Comparison of ENCODE assay signal across 7 mouse cellular contexts in the genomic region with DNA sequence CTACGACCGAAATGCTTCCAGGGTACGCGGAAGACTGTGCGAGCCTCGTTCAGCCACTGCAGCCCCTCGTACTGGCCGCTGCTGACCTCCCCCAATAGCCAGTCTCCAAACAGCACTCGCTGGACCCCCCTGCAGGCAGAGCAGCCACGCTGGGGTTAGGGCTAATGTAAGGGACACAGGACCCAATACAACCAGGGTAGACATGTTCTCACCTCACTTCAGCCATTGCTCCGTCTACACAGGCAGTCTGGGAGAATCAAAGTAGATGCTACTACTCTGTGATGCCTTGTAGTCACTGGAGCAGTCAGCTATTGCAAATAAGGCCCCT. TPM values are rescaled to one million over a fixed set of nuclear protein-coding genes. Genes with fewer than 3 reads are reported as not detected.
DNase-seq lines count a peak whose midpoint lies in the region; ATAC-seq and TF ChIP-seq lines count a peak whose summit lies in the region.

No protein-coding gene starts in this region.

- no peaks in the 10 kb centered on the region for H3K9me3 ChIP-seq in hindbrain, embryonic 16.5 days (ENCODE audit: control insufficient read depth, low read length)

- H3K4me3 ChIP-seq in lung, adult 2 months (replicated peaks; ENCODE audit: extremely low read depth, low read depth, low read length), result peak overlapping the region; percentile 23
- no peak overlapping the region for H3K4me3 ChIP-seq in hindbrain, embryonic 16.5 days (ENCODE audit: low read length)

- peaks cover 8% of the 10 kb centered on the region for H3K4me1 ChIP-seq in lung, adult 2 months (ENCODE audit: control insufficient read depth, insufficient read depth, low read length)
- peaks cover 3% of the 10 kb centered on the region; the same call in 1 of the 2 replicates for H3K4me1 ChIP-seq in hindbrain, embryonic 16.5 days (ENCODE audit: control insufficient read depth, insufficient read depth, low read depth, low read length)

- WGBS in lung, adult 2 months, result 26% methylated on average over 11 of the region's 11 CpGs
- WGBS in hindbrain, embryonic 16.5 days, result 42% methylated on average over 11 of the region's 11 CpGs

- H3K27me3 ChIP-seq in hindbrain, embryonic 16.5 days (replicated peaks; ENCODE audit: control insufficient read depth, insufficient read depth, low read length), result no peaks in the 10 kb centered on the region; the same call in 1 of the 2 replicates

- DNase-seq in lung, adult 2 months, result peak; percentile 18
- no peak for DNase-seq in lung, postnatal 10 days
- peak; percentile 22 for DNase-seq in c-Kit-positive CD71-positive TER-119-positive erythroid progenitor cells, embryonic 14.5 days (ENCODE audit: low spot score)
- DNase-seq in neural tube, embryonic 10.5 days (ENCODE audit: extremely low spot score, low spot score), result peak; percentile 25
- DNase-seq in urinary bladder, postnatal 4 days (ENCODE audit: low spot score in 2 of 2), result no peak
- DNase-seq in gastrocnemius, postnatal 4 days (ENCODE audit: low spot score in 2 of 2), result no peak

- peaks cover 36% of the 10 kb centered on the region for H3K36me3 ChIP-seq in hindbrain, embryonic 16.5 days (ENCODE audit: control insufficient read depth, insufficient read depth, low read length)

- H3K4me2 ChIP-seq in hindbrain, embryonic 16.5 days (ENCODE audit: low read length), result peak overlapping the region; percentile 52

- H3K9ac ChIP-seq in hindbrain, embryonic 16.5 days (ENCODE audit: low read depth, low read length), result no peak overlapping the region

- TF ChIP-seq CTCF in lung, adult 2 months (IDR thresholded peaks at IDR 0.05; ENCODE audit: insufficient read depth, low read length), result no peak

- H3K27ac ChIP-seq in hindbrain, embryonic 16.5 days (ENCODE audit: low read depth, low read length), result no peak overlapping the region

- no peak for TF ChIP-seq POLR2A in lung, adult 2 months (IDR thresholded peaks at IDR 0.05; ENCODE audit: borderline replicate concordance, extremely low read depth, low read depth, low read length)

- ATAC-seq in hindbrain, embryonic 16.5 days, result no peak

RNA-seq across cellular contexts. Expression of gene Irf7, which starts 0.9 kb away (rescaled TPM):
- 48.8 and 49.7 TPM in 2 replicates for polyA plus RNA-seq in lung, adult 2 months (2012; rRNA removed)
- polyA plus RNA-seq in hindbrain, embryonic 16.5 days (2015; fragmentation: Nextera tagmentation; extraction: Ambion mirVana), result 1.8 and 2.0 TPM in 2 replicates
- total RNA-seq in gastrocnemius, postnatal 4 days (2021), result 1 to 10 TPM; 1.4 TPM

RNA-seq across cellular contexts. Expression of gene Cdhr5, which starts 11.2 kb away (rescaled TPM):
- polyA plus RNA-seq in lung, adult 2 months (2012; rRNA removed), result 0.11 and 1.5 TPM in 2 replicates
- polyA plus RNA-seq in hindbrain, embryonic 16.5 days (2015; fragmentation: Nextera tagmentation; extraction: Ambion mirVana), result 0.29 TPM in 1 of 2 replicates, not detected in the other
- total RNA-seq in gastrocnemius, postnatal 4 days (2021), result 1 to 10 TPM; 1.3 to 1.5 TPM

RNA-seq across cellular contexts. Expression of gene Sct, which starts 13.6 kb away (rescaled TPM):
- polyA plus RNA-seq in lung, adult 2 months (2012; rRNA removed), result not detected in 2 replicates
- 3.5 and 6.1 TPM in 2 replicates for polyA plus RNA-seq in hindbrain, embryonic 16.5 days (2015; fragmentation: Nextera tagmentation; extraction: Ambion mirVana)
- total RNA-seq in gastrocnemius, postnatal 4 days (2021), result 1 to 10 TPM; 3.4 to 3.5 TPM

RNA-seq across cellular contexts. Expression of gene Drd4, which starts 26.4 kb away (rescaled TPM):
- polyA plus RNA-seq in lung, adult 2 months (2012; rRNA removed), result not detected in 2 replicates
- polyA plus RNA-seq in hindbrain, embryonic 16.5 days (2015; fragmentation: Nextera tagmentation; extraction: Ambion mirVana), result 0.64 and 1.00 TPM in 2 replicates
- under 1 TPM; 0.16 to 0.25 TPM for total RNA-seq in gastrocnemius, postnatal 4 days (2021)

RNA-seq across cellular contexts. Expression of gene Phrf1, which starts 36.8 kb away (rescaled TPM):
- polyA plus RNA-seq in lung, adult 2 months (2012; rRNA removed), result 18.9 and 22.5 TPM in 2 replicates
- polyA plus RNA-seq in hindbrain, embryonic 16.5 days (2015; fragmentation: Nextera tagmentation; extraction: Ambion mirVana), result 57.1 and 67.4 TPM in 2 replicates
- total RNA-seq in gastrocnemius, postnatal 4 days (2021), result 10 to 100 TPM; 48.4 to 63.3 TPM

Comparison
In these comparisons a context has a peak if more than half of its experiments do, and no peak if none do; other contexts are left out.
1. DNase-seq: peak in lung, adult 2 months (single experiment), c-Kit-positive CD71-positive TER-119-positive erythroid progenitor cells, embryonic 14.5 days (single experiment) and neural tube, embryonic 10.5 days (single experiment); none in lung, postnatal 10 days (single experiment), urinary bladder, postnatal 4 days (0 of 2) and gastrocnemius, postnatal 4 days (0 of 2).
2. RNA of gene Irf7, which starts 0.9 kb away (polyA plus RNA-seq): 48.8 to 49.7 TPM in lung, adult 2 months; 1.8 to 2.0 TPM in hindbrain, embryonic 16.5 days; every median in the first group is over 10 times any median in the second.